Mouse (Mus musculus): Measurements from ENCODE around the gene Pcyt2. TPM values are rescaled to one million over a fixed set of nuclear protein-coding genes. Genes with fewer than 3 reads are reported as not detected.

Gene Pcyt2
- polyA plus RNA-seq, 1 experiment from 2014 or later: 188 TPM

DNA sequence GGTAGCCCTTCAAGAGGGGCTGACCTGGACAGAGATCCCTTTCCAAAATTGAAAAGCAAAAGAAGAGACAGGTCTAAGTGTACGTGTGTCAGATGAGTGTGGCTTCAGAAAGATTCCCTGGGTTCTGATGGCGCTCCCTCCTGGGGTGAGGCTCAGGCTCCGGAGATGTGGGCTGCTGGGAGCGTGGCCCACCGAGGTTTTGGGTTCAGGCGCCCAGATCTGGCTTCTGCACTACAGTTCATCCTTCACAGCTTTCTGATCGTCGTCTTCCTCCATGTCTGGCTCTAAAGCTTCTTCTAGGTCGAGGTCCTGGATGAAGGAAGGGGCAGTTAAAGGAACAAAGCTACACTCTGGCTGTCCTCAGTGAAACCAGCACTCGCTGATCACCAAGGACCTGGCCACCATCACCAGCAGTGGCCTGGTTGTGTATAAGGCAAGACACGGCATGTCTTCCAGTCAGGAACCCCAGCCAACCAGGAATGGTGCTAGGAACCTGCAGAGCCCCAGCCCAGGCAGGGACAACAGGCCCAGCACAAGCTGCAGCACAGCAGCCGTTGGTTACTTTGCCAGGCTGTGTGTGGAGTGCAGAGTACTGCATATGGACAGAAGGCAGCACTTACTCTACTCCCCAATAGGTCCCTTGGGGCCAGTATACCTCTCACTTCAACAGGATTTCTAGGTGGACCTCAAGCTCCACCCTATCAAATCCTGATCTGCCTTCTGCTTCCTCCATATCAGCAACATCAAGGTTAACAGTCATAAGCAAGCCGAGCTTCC is 56.6 kb downstream of the Pcyt2 start:
- H3K4me1 ChIP-seq: no peaks in the 10 kb centered on the region
- WGBS: 91% methylated on average over 13 of the region's 13 CpGs
- H3K36me3 ChIP-seq: peaks cover 66% of the 10 kb centered on the region
- ATAC-seq (ENCODE audit: insufficient read depth, low FRiP score, low read depth): no peak
- no peak overlapping the region for H3K27ac ChIP-seq
- no peaks in the 10 kb centered on the region for H3K27me3 ChIP-seq (replicated peaks)
- no peak overlapping the region for H3K4me3 ChIP-seq (replicated peaks)
- H3K4me2 ChIP-seq: no peak overlapping the region
- H3K9ac ChIP-seq: no peak overlapping the region
- H3K9me3 ChIP-seq: no peaks in the 10 kb centered on the region

Small RNA genes lying within 50 kb of the gene (microRNA-seq; reads per million reads assigned to microRNA genes)
- gene Mir6936: 1.2 reads per million

Other genes with a start within 250 kb of the Pcyt2 start
- gene Faap100, start 239.2 kb downstream of the Pcyt2 start, polyA plus RNA-seq (2015; fragmentation: Nextera tagmentation; extraction: Ambion mirVana): 31.5 and 33.0 TPM in 2 replicates
- 28.1 and 29.8 TPM in 2 replicates for gene Nploc4, start 180.2 kb downstream of the Pcyt2 start, polyA plus RNA-seq (2015; fragmentation: Nextera tagmentation; extraction: Ambion mirVana)
- gene Tspan10, start 175.3 kb downstream of the Pcyt2 start, polyA plus RNA-seq (2015; fragmentation: Nextera tagmentation; extraction: Ambion mirVana): not detected in 2 replicates
- 0.26 TPM in 1 of 2 replicates, not detected in the other for gene Pde6g, start 164.4 kb downstream of the Pcyt2 start, polyA plus RNA-seq (2015; fragmentation: Nextera tagmentation; extraction: Ambion mirVana)
- 15.7 and 16.1 TPM in 2 replicates for gene Oxld1, start 159.9 kb downstream of the Pcyt2 start, polyA plus RNA-seq (2015; fragmentation: Nextera tagmentation; extraction: Ambion mirVana)
- 30.5 and 32.2 TPM in 2 replicates for gene Ccdc137, start 159.8 kb downstream of the Pcyt2 start, polyA plus RNA-seq (2015; fragmentation: Nextera tagmentation; extraction: Ambion mirVana)
- gene Arl16, start 150.3 kb downstream of the Pcyt2 start, polyA plus RNA-seq (2015; fragmentation: Nextera tagmentation; extraction: Ambion mirVana): 40.0 and 42.7 TPM in 2 replicates
- 157 and 168 TPM in 2 replicates for gene Mrpl12, start 133.3 kb downstream of the Pcyt2 start, polyA plus RNA-seq (2015; fragmentation: Nextera tagmentation; extraction: Ambion mirVana)
- 70.7 and 71.4 TPM in 2 replicates for gene Slc25a10, start 126.1 kb downstream of the Pcyt2 start, polyA plus RNA-seq (2015; fragmentation: Nextera tagmentation; extraction: Ambion mirVana)
- 1.7 and 2.4 TPM in 2 replicates for gene Gcgr, start 87.2 kb downstream of the Pcyt2 start, polyA plus RNA-seq (2015; fragmentation: Nextera tagmentation; extraction: Ambion mirVana)
- gene Mcrip1, start 68.2 kb downstream of the Pcyt2 start, polyA plus RNA-seq (2015; fragmentation: Nextera tagmentation; extraction: Ambion mirVana): 167 TPM in 2 replicates
- gene Ppp1r27, start 66.8 kb downstream of the Pcyt2 start, polyA plus RNA-seq (2015; fragmentation: Nextera tagmentation; extraction: Ambion mirVana): 0.59 TPM in 1 of 2 replicates, not detected in the other
- gene P4hb, start 44.7 kb downstream of the Pcyt2 start, polyA plus RNA-seq (2015; fragmentation: Nextera tagmentation; extraction: Ambion mirVana): 954 and 1,026 TPM in 2 replicates
- gene Arhgdia, start 36.3 kb downstream of the Pcyt2 start, polyA plus RNA-seq (2015; fragmentation: Nextera tagmentation; extraction: Ambion mirVana): 537 and 556 TPM in 2 replicates
- 420 and 451 TPM in 2 replicates for gene Alyref, start 19.6 kb downstream of the Pcyt2 start, polyA plus RNA-seq (2015; fragmentation: Nextera tagmentation; extraction: Ambion mirVana)
- 196 and 200 TPM in 2 replicates for gene Anapc11, start 19.5 kb downstream of the Pcyt2 start, polyA plus RNA-seq (2015; fragmentation: Nextera tagmentation; extraction: Ambion mirVana)
- gene Npb, start 9.5 kb downstream of the Pcyt2 start, polyA plus RNA-seq (2015; fragmentation: Nextera tagmentation; extraction: Ambion mirVana): 9.8 and 12.1 TPM in 2 replicates
- gene Sirt7, start 7.3 kb upstream of the Pcyt2 start, polyA plus RNA-seq (2015; fragmentation: Nextera tagmentation; extraction: Ambion mirVana): 38.1 and 39.0 TPM in 2 replicates
- 29.3 and 31.9 TPM in 2 replicates for gene Mafg, start 15.7 kb upstream of the Pcyt2 start, polyA plus RNA-seq (2015; fragmentation: Nextera tagmentation; extraction: Ambion mirVana)
- gene Pycr1, start 25.8 kb upstream of the Pcyt2 start, polyA plus RNA-seq (2015; fragmentation: Nextera tagmentation; extraction: Ambion mirVana): 32.5 and 32.7 TPM in 2 replicates
- gene Myadml2, start 30.2 kb upstream of the Pcyt2 start, polyA plus RNA-seq (2015; fragmentation: Nextera tagmentation; extraction: Ambion mirVana): 0.28 and 0.44 TPM in 2 replicates
- 3.9 and 4.9 TPM in 2 replicates for gene Notum, start 43.2 kb upstream of the Pcyt2 start, polyA plus RNA-seq (2015; fragmentation: Nextera tagmentation; extraction: Ambion mirVana)
- gene Aspscr1, start 55.0 kb upstream of the Pcyt2 start, polyA plus RNA-seq (2015; fragmentation: Nextera tagmentation; extraction: Ambion mirVana): 105 and 113 TPM in 2 replicates
- gene Cenpx, start 95.8 kb upstream of the Pcyt2 start, polyA plus RNA-seq (2015; fragmentation: Nextera tagmentation; extraction: Ambion mirVana): 155 and 158 TPM in 2 replicates
- 55.7 and 57.3 TPM in 2 replicates for gene Lrrc45, start 96.0 kb upstream of the Pcyt2 start, polyA plus RNA-seq (2015; fragmentation: Nextera tagmentation; extraction: Ambion mirVana)
- 36.4 and 39.4 TPM in 2 replicates for gene Rac3, start 103.5 kb upstream of the Pcyt2 start, polyA plus RNA-seq (2015; fragmentation: Nextera tagmentation; extraction: Ambion mirVana)
- 31.6 and 33.5 TPM in 2 replicates for gene Dcxr, start 109.3 kb upstream of the Pcyt2 start, polyA plus RNA-seq (2015; fragmentation: Nextera tagmentation; extraction: Ambion mirVana)
- 54.5 and 82.4 TPM in 2 replicates for gene Cbr2, start 114.2 kb upstream of the Pcyt2 start, polyA plus RNA-seq (2015; fragmentation: Nextera tagmentation; extraction: Ambion mirVana)
- 4.3 and 9.3 TPM in 2 replicates for gene Hmga1b, start 144.9 kb upstream of the Pcyt2 start, polyA plus RNA-seq (2015; fragmentation: Nextera tagmentation; extraction: Ambion mirVana)
- 35.8 and 40.9 TPM in 2 replicates for gene Rfng, start 166.3 kb upstream of the Pcyt2 start, polyA plus RNA-seq (2015; fragmentation: Nextera tagmentation; extraction: Ambion mirVana)
- gene Gps1, start 166.3 kb upstream of the Pcyt2 start, polyA plus RNA-seq (2015; fragmentation: Nextera tagmentation; extraction: Ambion mirVana): 157 and 172 TPM in 2 replicates
- 69.2 and 79.0 TPM in 2 replicates for gene Dus1l, start 178.5 kb upstream of the Pcyt2 start, polyA plus RNA-seq (2015; fragmentation: Nextera tagmentation; extraction: Ambion mirVana)
- 45.9 and 46.3 TPM in 2 replicates for gene Fasn, start 206.6 kb upstream of the Pcyt2 start, polyA plus RNA-seq (2015; fragmentation: Nextera tagmentation; extraction: Ambion mirVana)